Comparison of ENCODE assay signal across 26 mouse cellular contexts in the genomic region with DNA sequence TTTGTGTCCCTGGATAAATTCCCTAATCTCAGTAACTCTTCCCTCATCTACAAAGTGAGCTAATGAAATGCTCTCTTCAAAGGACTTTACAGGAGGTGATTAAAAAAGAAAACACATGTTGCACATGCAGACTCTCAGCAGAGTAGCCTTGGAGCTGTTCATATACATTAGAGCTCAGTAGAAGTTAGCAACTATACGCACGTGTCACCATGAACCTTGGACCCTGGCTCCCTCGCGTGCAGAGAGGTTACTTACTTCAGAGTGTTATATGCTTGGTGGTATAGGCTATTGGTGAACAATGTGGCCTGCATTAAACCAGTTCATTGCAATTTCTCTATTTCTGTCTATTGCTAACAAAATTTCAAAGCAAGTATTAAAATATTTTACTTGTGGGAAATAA. TPM values are rescaled to one million over a fixed set of nuclear protein-coding genes. Genes with fewer than 3 reads are reported as not detected.
DNase-seq lines count a peak whose midpoint lies in the region; ATAC-seq and TF ChIP-seq lines count a peak whose summit lies in the region.
"Had no signal": no experiment of that assay in that cellular context is flagged by ENCODE, and none has a peak within 500 bp of the region (broad histone marks: within the 10 kb centered on the region; RNA-seq: fewer than 3 reads in every experiment).

No protein-coding gene starts in this region.

- H3K4me2 ChIP-seq in kidney, embryonic 16.5 days (replicated peaks; ENCODE audit: low read depth, low read length), result no peak overlapping the region
- no peak overlapping the region for H3K4me2 ChIP-seq in kidney, embryonic 15.5 days
- no peak overlapping the region for H3K4me2 ChIP-seq in intestine, embryonic 16.5 days (ENCODE audit: low read depth, low read length)
- H3K4me2 ChIP-seq in stomach, postnatal 0 days (replicated peaks; ENCODE audit: low read depth), result no peak overlapping the region
- H3K4me2 ChIP-seq: embryonic facial prominence, embryonic 12.5 days; embryonic facial prominence, embryonic 15.5 days; forebrain, embryonic 15.5 days; heart, embryonic 13.5 days; hindbrain, embryonic 14.5 days had no signal

- 69% methylated on average over 4 of the region's 4 CpGs for WGBS in kidney, embryonic 16.5 days
- whole genome bisulfite sequencing in kidney, embryonic 15.5 days, result 79% methylated on average over 4 of the region's 4 CpGs
- WGBS in intestine, embryonic 16.5 days, result 49% methylated on average over 4 of the region's 4 CpGs
- WGBS in stomach, postnatal 0 days, result 59% methylated on average over 4 of the region's 4 CpGs

- H3K9ac ChIP-seq in kidney, embryonic 16.5 days (replicated peaks; ENCODE audit: low read length), result no peak overlapping the region
- H3K9ac ChIP-seq in kidney, embryonic 15.5 days, result no peak overlapping the region
- no peak overlapping the region for H3K9ac ChIP-seq in intestine, embryonic 16.5 days (ENCODE audit: low read depth, low read length)
- no peak overlapping the region for H3K9ac ChIP-seq in stomach, postnatal 0 days (ENCODE audit: low read length)
- H3K9ac ChIP-seq: embryonic facial prominence, embryonic 12.5 days; embryonic facial prominence, embryonic 15.5 days; forebrain, embryonic 15.5 days; heart, embryonic 13.5 days; hindbrain, embryonic 14.5 days had no signal

- H3K27me3 ChIP-seq in kidney, embryonic 16.5 days (ENCODE audit: insufficient read depth, low read length), result no peaks in the 10 kb centered on the region
- no peaks in the 10 kb centered on the region for H3K27me3 ChIP-seq in kidney, embryonic 15.5 days
- no peaks in the 10 kb centered on the region for H3K27me3 ChIP-seq in intestine, embryonic 16.5 days (replicated peaks; ENCODE audit: control insufficient read depth, insufficient read depth, low read length)
- no peaks in the 10 kb centered on the region for H3K27me3 ChIP-seq in stomach, postnatal 0 days (ENCODE audit: control insufficient read depth, insufficient read depth, low read length)
- H3K27me3 ChIP-seq: CH12.LX; embryonic facial prominence, embryonic 12.5 days; embryonic facial prominence, embryonic 15.5 days; forebrain, embryonic 15.5 days; heart, embryonic 13.5 days; Patski had no signal

- no peak for TF ChIP-seq EP300 in stomach, postnatal 0 days (optimal IDR thresholded peaks at IDR 0.05)

- no peak overlapping the region for H3K27ac ChIP-seq in kidney, embryonic 16.5 days (ENCODE audit: low read length)
- no peak overlapping the region for H3K27ac ChIP-seq in kidney, embryonic 15.5 days
- H3K27ac ChIP-seq in intestine, embryonic 16.5 days (ENCODE audit: low read length), result no peak overlapping the region
- no peak overlapping the region for H3K27ac ChIP-seq in stomach, postnatal 0 days (replicated peaks)
- H3K27ac ChIP-seq: embryonic facial prominence, embryonic 12.5 days; embryonic facial prominence, embryonic 15.5 days; forebrain, embryonic 15.5 days; heart, adult 2 months; heart, embryonic 10.5 days; heart, embryonic 13.5 days; hindbrain, embryonic 14.5 days; hindbrain, postnatal 0 days had no signal

- DNase-seq in stomach, postnatal 0 days (ENCODE audit: low spot score), result peak; percentile 48
- DNase-seq in frontal cortex, postnatal 14 days (ENCODE audit: low spot score in 2 of 2), result no peak
- DNase-seq: adrenal gland, postnatal 10 days; adrenal gland, postnatal 36 days; cerebellum, adult 18-20 months; cerebellum, adult 9-11 months; cerebellum, postnatal 25 days; gastrocnemius, postnatal 10 days; gastrocnemius, postnatal 36 days; heart, adult 2 months; heart, postnatal 14 days; heart, postnatal 4 days had no signal

- ATAC-seq in kidney, embryonic 16.5 days (ENCODE audit: low FRiP score, low TSS enrichment), result 0 out of 2 replicates have a peak, but pooled peaks have one; percentile 31
- ATAC-seq in kidney, embryonic 15.5 days (replicated peaks; ENCODE audit: low FRiP score), result no peak
- ATAC-seq in intestine, embryonic 16.5 days, result peak; percentile 97
- ATAC-seq in stomach, postnatal 0 days (ENCODE audit: low FRiP score, low TSS enrichment), result no peak
- no peak for ATAC-seq in CD4-positive, CD25-positive, alpha-beta regulatory T cell, adult 4 months
- ATAC-seq: forebrain, embryonic 15.5 days; hindbrain, postnatal 0 days; Patski had no signal

- H3K4me1 ChIP-seq in kidney, embryonic 16.5 days (ENCODE audit: insufficient read depth, low read length), result no peaks in the 10 kb centered on the region
- no peaks in the 10 kb centered on the region for H3K4me1 ChIP-seq in kidney, embryonic 15.5 days
- no peaks in the 10 kb centered on the region for H3K4me1 ChIP-seq in intestine, embryonic 16.5 days (ENCODE audit: control insufficient read depth, insufficient read depth, low read length)
- no peaks in the 10 kb centered on the region for H3K4me1 ChIP-seq in stomach, postnatal 0 days (replicated peaks; ENCODE audit: control insufficient read depth, insufficient read depth)
- H3K4me1 ChIP-seq: embryonic facial prominence, embryonic 12.5 days; embryonic facial prominence, embryonic 15.5 days; forebrain, embryonic 15.5 days; heart, embryonic 10.5 days; heart, embryonic 13.5 days had no signal

- no peak for TF ChIP-seq CTCF in stomach, postnatal 0 days (IDR thresholded peaks at IDR 0.05; ENCODE audit: low read depth)

- no peaks in the 10 kb centered on the region for H3K9me3 ChIP-seq in kidney, embryonic 16.5 days (ENCODE audit: low read length)
- H3K9me3 ChIP-seq in kidney, embryonic 15.5 days (replicated peaks), result no peaks in the 10 kb centered on the region
- H3K9me3 ChIP-seq in intestine, embryonic 16.5 days (ENCODE audit: control insufficient read depth, low read length), result no peaks in the 10 kb centered on the region
- H3K9me3 ChIP-seq in stomach, postnatal 0 days (ENCODE audit: control insufficient read depth, low read length), result no peaks in the 10 kb centered on the region
- H3K9me3 ChIP-seq: embryonic facial prominence, embryonic 12.5 days; embryonic facial prominence, embryonic 15.5 days; forebrain, embryonic 15.5 days; heart, embryonic 10.5 days; heart, embryonic 13.5 days had no signal

- no peaks in the 10 kb centered on the region for H3K36me3 ChIP-seq in kidney, embryonic 16.5 days (ENCODE audit: insufficient read depth, low read length)
- H3K36me3 ChIP-seq in kidney, embryonic 15.5 days, result no peaks in the 10 kb centered on the region
- H3K36me3 ChIP-seq in intestine, embryonic 16.5 days (ENCODE audit: control insufficient read depth, insufficient read depth, low read length), result no peaks in the 10 kb centered on the region
- no peaks in the 10 kb centered on the region for H3K36me3 ChIP-seq in stomach, postnatal 0 days (ENCODE audit: control insufficient read depth, insufficient read depth, low read length)
- H3K36me3 ChIP-seq: embryonic facial prominence, embryonic 12.5 days; embryonic facial prominence, embryonic 15.5 days; forebrain, embryonic 15.5 days; G1E; heart, embryonic 10.5 days; heart, embryonic 13.5 days had no signal

- H3K4me3 ChIP-seq in kidney, embryonic 16.5 days (ENCODE audit: low read length), result no peak overlapping the region
- no peak overlapping the region for H3K4me3 ChIP-seq in kidney, embryonic 15.5 days (replicated peaks)
- H3K4me3 ChIP-seq in intestine, embryonic 16.5 days (ENCODE audit: low read length), result no peak overlapping the region
- no peak overlapping the region for H3K4me3 ChIP-seq in stomach, postnatal 0 days (ENCODE audit: low read depth, low read length)
- H3K4me3 ChIP-seq: embryonic facial prominence, embryonic 12.5 days; embryonic facial prominence, embryonic 15.5 days; forebrain, embryonic 15.5 days; heart, adult 2 months; heart, embryonic 10.5 days; heart, embryonic 13.5 days had no signal

RNA-seq across cellular contexts. Expression of a gene that starts 14.0 kb away (rescaled TPM):
- 19.3 and 22.8 TPM in 2 replicates for polyA plus RNA-seq in kidney, embryonic 16.5 days (2015; fragmentation: Nextera tagmentation; extraction: Ambion mirVana)
- 24.3 and 26.3 TPM in 2 replicates for polyA plus RNA-seq in kidney, embryonic 15.5 days (2015; fragmentation: Nextera tagmentation; extraction: Ambion mirVana)
- 21.3 and 22.5 TPM in 2 replicates for polyA plus RNA-seq in intestine, embryonic 16.5 days (2015; fragmentation: Nextera tagmentation; extraction: Ambion mirVana)
- polyA plus RNA-seq in stomach, postnatal 0 days (2015; fragmentation: Nextera tagmentation; extraction: Ambion mirVana), result 13.9 and 20.6 TPM in 2 replicates
- polyA plus RNA-seq in CD4-positive, CD25-positive, alpha-beta regulatory T cell, adult 4 months (2017; shearing (Covaris generic)), result under 1 TPM in 1 of 2 experiments, not detected in 1; 0.09 TPM
- polyA plus RNA-seq: G1E had no signal

Comparison
In these comparisons a context has a peak if more than half of its experiments do, and no peak if none do; other contexts are left out.
1. ATAC-seq: peak in kidney, embryonic 16.5 days (single experiment) and intestine, embryonic 16.5 days (single experiment); none in kidney, embryonic 15.5 days (single experiment), stomach, postnatal 0 days (single experiment) and CD4-positive, CD25-positive, alpha-beta regulatory T cell, adult 4 months (single experiment).
2. RNA of a gene that starts 14.0 kb away (polyA plus RNA-seq): 24.3 to 26.3 TPM in kidney, embryonic 15.5 days, 21.3 to 22.5 TPM in intestine, embryonic 16.5 days, 13.9 to 20.6 TPM in stomach, postnatal 0 days and 19.3 to 22.8 TPM in kidney, embryonic 16.5 days; 0.09 TPM in CD4-positive, CD25-positive, alpha-beta regulatory T cell, adult 4 months; every median in the first group is over 10 times any median in the second.